Mouse (Mus musculus): Measurements from ENCODE around the gene G3bp2. TPM values are rescaled to one million over a fixed set of nuclear protein-coding genes. Genes with fewer than 3 reads are reported as not detected.

Gene G3bp2
- total RNA-seq, 4 experiments from 2014 or later: 152 to 167 (median 162) TPM

- DNase-seq: no peak
Measured at GRCm38 (mm10) chr5:92009827-92010226, 73.7 kb downstream of the G3bp2 start.

- no peak for DNase-seq
Measured at GRCm38 (mm10) chr5:92003011-92003410, 80.5 kb downstream of the G3bp2 start.

Other genes starting within 250 kb of the G3bp2 start
- 10 to 100 TPM; 75.8 to 88.3 (median 80.6) TPM for gene Rchy1, start 120.7 kb downstream of the G3bp2 start, total RNA-seq (2022)
- gene Odaph, start 96.2 kb downstream of the G3bp2 start, total RNA-seq (2022): not detected
- gene Cdkl2, start 39.8 kb downstream of the G3bp2 start, total RNA-seq (2022): 10 to 100 TPM in 1 of 4 experiments, 1 to 10 TPM in 3; 7.3 to 11.3 (median 8.0) TPM
- 100 to 1,000 TPM in 1 of 4 experiments, 10 to 100 TPM in 3; 84.5 to 114 (median 92.1) TPM for gene Uso1, start 54.2 kb upstream of the G3bp2 start, total RNA-seq (2022)
- not detected for gene U90926, start 131.7 kb upstream of the G3bp2 start, total RNA-seq (2022)
- under 1 TPM in 2 of 4 experiments, not detected in 2; 0.31 to 0.55 TPM for gene Ppef2, start 172.6 kb upstream of the G3bp2 start, total RNA-seq (2022)
- 10 to 100 TPM; 22.5 to 30.9 (median 26.2) TPM for gene Naaa, start 194.5 kb upstream of the G3bp2 start, total RNA-seq (2022)
- 10 to 100 TPM; 28.0 to 45.8 (median 35.1) TPM for gene Sdad1, start 226.8 kb upstream of the G3bp2 start, total RNA-seq (2022)
- 1 to 10 TPM in 2 of 4 experiments, under 1 TPM in 2; 0.65 to 6.8 (median 1.1) TPM for gene Cxcl9, start 244.4 kb upstream of the G3bp2 start, total RNA-seq (2022)
- gene Art3, start 248.1 kb upstream of the G3bp2 start, total RNA-seq (2022): 10 to 100 TPM; 38.9 to 87.1 (median 64.7) TPM

Measured in adrenal gland, adult 8-10 months (tissue).